Mouse (Mus musculus): ENCODE measurements around the gene Atf7ip. TPM values are rescaled to one million over a fixed set of nuclear protein-coding genes. Genes with fewer than 3 reads are reported as not detected.

Gene Atf7ip
- polyA plus RNA-seq, 1 experiment = 75.8 TPM

- no peak overlapping the region for H3K4me3 ChIP-seq (ENCODE audit: insufficient read depth, low read length)
- no peaks in the 10 kb centered on the region; the same call in 1 of the 2 replicates for H3K4me1 ChIP-seq (ENCODE audit: control insufficient read depth, insufficient read depth, low read length)
- TF ChIP-seq POLR2A (IDR thresholded peaks at IDR 0.05; ENCODE audit: low read depth, low read length) (no peak), CTCF (IDR thresholded peaks at IDR 0.05; ENCODE audit: borderline replicate concordance, insufficient read depth, low read length) (no peak)
- H3K27ac ChIP-seq (ENCODE audit: insufficient read depth, low read length) = no peak overlapping the region
Observed at GRCm38 (mm10) chr6:136555523-136555915, 49.6 kb downstream of the Atf7ip start.

GRCm38 (mm10) chr6:136558288-136559005 lies 52.5 kb downstream of the Atf7ip start:
- TF ChIP-seq POLR2A (IDR thresholded peaks at IDR 0.05; ENCODE audit: low read depth, low read length) = no peak
- TF ChIP-seq CTCF (IDR thresholded peaks at IDR 0.05; ENCODE audit: borderline replicate concordance, insufficient read depth, low read length) = no peak
- Histone ChIP-seq H3K4me1 (ENCODE audit: control insufficient read depth, insufficient read depth, low read length) (no peaks in the 10 kb centered on the region; the same call in 1 of the 2 replicates), H3K4me3 (ENCODE audit: insufficient read depth, low read length) (no peak overlapping the region), H3K27ac (ENCODE audit: insufficient read depth, low read length) (no peak overlapping the region)

GRCm38 (mm10) chr6:136566002-136566401 lies 60.0 kb downstream of the Atf7ip start:
- H3K27ac ChIP-seq (ENCODE audit: insufficient read depth, low read length) = no peak overlapping the region
- H3K4me3 ChIP-seq (ENCODE audit: insufficient read depth, low read length) = no peak overlapping the region
- TF ChIP-seq CTCF (IDR thresholded peaks at IDR 0.05; ENCODE audit: borderline replicate concordance, insufficient read depth, low read length) (no peak), POLR2A (IDR thresholded peaks at IDR 0.05; ENCODE audit: low read depth, low read length) (no peak)
- H3K4me1 ChIP-seq (ENCODE audit: control insufficient read depth, insufficient read depth, low read length) = no peaks in the 10 kb centered on the region

GRCm38 (mm10) chr6:136590739-136591138 lies 84.8 kb downstream of the Atf7ip start:
- TF ChIP-seq CTCF (IDR thresholded peaks at IDR 0.05; ENCODE audit: borderline replicate concordance, insufficient read depth, low read length) = no peak
- no peak for TF ChIP-seq POLR2A (IDR thresholded peaks at IDR 0.05; ENCODE audit: low read depth, low read length)
- Histone ChIP-seq H3K4me3 (ENCODE audit: insufficient read depth, low read length) (no peak overlapping the region), H3K27ac (ENCODE audit: insufficient read depth, low read length) (no peak overlapping the region), H3K4me1 (ENCODE audit: control insufficient read depth, insufficient read depth, low read length) (no peaks in the 10 kb centered on the region)

- H3K27ac ChIP-seq (ENCODE audit: insufficient read depth, low read length) = no peak overlapping the region
- TF ChIP-seq POLR2A (IDR thresholded peaks at IDR 0.05; ENCODE audit: low read depth, low read length) = no peak
- TF ChIP-seq CTCF (IDR thresholded peaks at IDR 0.05; ENCODE audit: borderline replicate concordance, insufficient read depth, low read length) = no peak
- H3K4me1 ChIP-seq (ENCODE audit: control insufficient read depth, insufficient read depth, low read length) = no peaks in the 10 kb centered on the region
Observed at GRCm38 (mm10) chr6:136594541-136594940, 88.6 kb downstream of the Atf7ip start.

GRCm38 (mm10) chr6:136602601-136603000 lies 96.6 kb downstream of the Atf7ip start:
- H3K4me1 ChIP-seq (ENCODE audit: control insufficient read depth, insufficient read depth, low read length) = no peaks in the 10 kb centered on the region
- H3K27ac ChIP-seq (ENCODE audit: insufficient read depth, low read length) = no peak overlapping the region
- H3K4me3 ChIP-seq (ENCODE audit: insufficient read depth, low read length) = no peak overlapping the region
- no peak for TF ChIP-seq CTCF (IDR thresholded peaks at IDR 0.05; ENCODE audit: borderline replicate concordance, insufficient read depth, low read length)
- TF ChIP-seq POLR2A (IDR thresholded peaks at IDR 0.05; ENCODE audit: low read depth, low read length) = no peak

More at GRCm38 (mm10) chr6:136594541-136594940, 88.6 kb downstream of the Atf7ip start:
- no peak overlapping the region for H3K4me3 ChIP-seq (ENCODE audit: insufficient read depth, low read length)

- Histone ChIP-seq H3K4me1 (ENCODE audit: control insufficient read depth, insufficient read depth, low read length) (no peaks in the 10 kb centered on the region), H3K27ac (ENCODE audit: insufficient read depth, low read length) (no peak overlapping the region), H3K4me3 (ENCODE audit: insufficient read depth, low read length) (no peak overlapping the region)
- TF ChIP-seq POLR2A (IDR thresholded peaks at IDR 0.05; ENCODE audit: low read depth, low read length) (no peak), CTCF (IDR thresholded peaks at IDR 0.05; ENCODE audit: borderline replicate concordance, insufficient read depth, low read length) (no peak)
Observed at GRCm38 (mm10) chr6:136611351-136612215, 105.6 kb downstream of the Atf7ip start.

GRCm38 (mm10) chr6:136612312-136612711 lies 106.3 kb downstream of the Atf7ip start:
- no peak overlapping the region for H3K4me3 ChIP-seq (ENCODE audit: insufficient read depth, low read length)
- no peak overlapping the region for H3K27ac ChIP-seq (ENCODE audit: insufficient read depth, low read length)
- H3K4me1 ChIP-seq (ENCODE audit: control insufficient read depth, insufficient read depth, low read length) = no peaks in the 10 kb centered on the region
- TF ChIP-seq CTCF (IDR thresholded peaks at IDR 0.05; ENCODE audit: borderline replicate concordance, insufficient read depth, low read length) (no peak), POLR2A (IDR thresholded peaks at IDR 0.05; ENCODE audit: low read depth, low read length) (no peak)

- Histone ChIP-seq H3K27ac (ENCODE audit: insufficient read depth, low read length) (no peak overlapping the region), H3K4me3 (ENCODE audit: insufficient read depth, low read length) (no peak overlapping the region), H3K4me1 (ENCODE audit: control insufficient read depth, insufficient read depth, low read length) (no peaks in the 10 kb centered on the region)
- TF ChIP-seq CTCF (IDR thresholded peaks at IDR 0.05; ENCODE audit: borderline replicate concordance, insufficient read depth, low read length) = no peak
- TF ChIP-seq POLR2A (IDR thresholded peaks at IDR 0.05; ENCODE audit: low read depth, low read length) = no peak
Observed at GRCm38 (mm10) chr6:136614156-136614555, 108.2 kb downstream of the Atf7ip start.
